Mouse (Mus musculus) embryonic facial prominence, embryonic 10.5 days (tissue): ENCODE measurements around the gene Grhpr. TPM values are rescaled to one million over a fixed set of nuclear protein-coding genes. Genes with fewer than 3 reads are reported as not detected.
A peak's percentile ranks its signal among the peaks of the same experiment; 100 is the strongest.

ENCODE experiments used
- DNase-seq: peaks from one replicate; pipeline ENCODE4 v3.0.0-alpha.2; 2017; ENCODE audit warnings: low spot score
- H3K27ac ChIP-seq: fragments of 300-500 bp; sonication (generic); replicated peaks from 2 replicates; pipeline ENCODE4 v1.5.1; 2016; ENCODE audit warnings: mild to moderate bottlenecking
- H3K27me3 ChIP-seq: fragments of 300-500 bp; sonication (generic); replicated peaks from 2 replicates; pipeline ENCODE4 v1.6.1; 2016; ENCODE audit warnings: low read depth, mild to moderate bottlenecking; ENCODE audit not compliant: poor library complexity, severe bottlenecking
- H3K36me3 ChIP-seq: fragments of 300-500 bp; sonication (generic); replicated peaks from 2 replicates; pipeline ENCODE4 v1.6.1; 2016; ENCODE audit warnings: mild to moderate bottlenecking, moderate library complexity
- H3K4me1 ChIP-seq: fragments of 300-500 bp; sonication (generic); 2 replicates; pipeline ENCODE4 v1.6.1; 2016
- H3K4me3 ChIP-seq: fragments of 300-500 bp; sonication (generic); 2 replicates; pipeline ENCODE4 v1.5.1; 2016; ENCODE audit warnings: mild to moderate bottlenecking, moderate library complexity
- H3K9me3 ChIP-seq: fragments of 300-500 bp; sonication (generic); 2 replicates; pipeline ENCODE4 v1.6.1; 2016; ENCODE audit warnings: mild to moderate bottlenecking
- WGBS: fragments of 180-500 bp; shearing (Covaris S2); methylation state at CpG from one replicate; pipeline ENCODE4 v1.1.7; 2016; 5-methylcytosine and 5-hydroxymethylcytosine counted together
- polyA plus RNA-seq: library from polyadenylated mRNA; unstranded; fragments of >200 nt; fragmentation: Nextera tagmentation; extraction: Ambion mirVana; gene quantifications from 2 replicates; pipeline ENCODE4 v1.2.1, GENCODE M21; 2016

Gene Grhpr
- polyA plus RNA-seq, 1 experiment from 2014 or later: 57.8 TPM

GRCm38 (mm10) chr4:45010806-45011415 is 29.7 kb downstream of the Grhpr start:
- no peaks in the 10 kb centered on the region for H3K9me3 ChIP-seq
- no peaks in the 10 kb centered on the region for H3K27me3 ChIP-seq
- no peak for DNase-seq
- H3K4me1 ChIP-seq: peaks cover 24% of the 10 kb centered on the region
- peaks cover 9% of the 10 kb centered on the region for H3K36me3 ChIP-seq
- peak overlapping the region; percentile 74 for H3K4me3 ChIP-seq
- peak overlapping the region; percentile 93 for H3K27ac ChIP-seq
- WGBS: 13% methylated on average over 11 of the region's 11 CpGs

GRCm38 (mm10) chr4:45011581-45012104 is 30.4 kb downstream of the Grhpr start:
- Histone ChIP-seq H3K4me1 (peaks cover 24% of the 10 kb centered on the region), H3K4me3 (peak overlapping the region; percentile 74), H3K27me3 (no peaks in the 10 kb centered on the region), H3K36me3 (peaks cover 9% of the 10 kb centered on the region), H3K27ac (peak overlapping the region; percentile 93), H3K9me3 (no peaks in the 10 kb centered on the region)
- DNase-seq: no peak
- WGBS: under 1% methylated on average over 31 of the region's 31 CpGs

GRCm38 (mm10) chr4:45012105-45012975 is 31.1 kb downstream of the Grhpr start, which contains the start of gene Zbtb5:
Gene Zbtb5, minus strand, starts transcription at chr4:45012412.
- WGBS: under 1% methylated on average over 63 of the region's 63 CpGs
- DNase-seq: peak; percentile 99
- H3K36me3 ChIP-seq: peaks cover 5% of the 10 kb centered on the region; the same call in 1 of the 2 replicates

GRCm38 (mm10) chr4:45013031-45013431 is 31.8 kb downstream of the Grhpr start:
- Histone ChIP-seq H3K36me3 (no peaks in the 10 kb centered on the region), H3K4me1 (peaks cover 26% of the 10 kb centered on the region), H3K4me3 (peak overlapping the region; percentile 74), H3K27me3 (no peaks in the 10 kb centered on the region), H3K9me3 (no peaks in the 10 kb centered on the region), H3K27ac (peak overlapping the region; percentile 84)
- DNase-seq: no peak
- 2% methylated on average over 13 of the region's 13 CpGs for WGBS

More at GRCm38 (mm10) chr4:45012105-45012975, 31.1 kb downstream of the Grhpr start, which contains the start of gene Zbtb5:
- H3K27ac ChIP-seq: peak within 1 kb of the TSS; percentile 93
- peak within 1 kb of the TSS; percentile 74 for H3K4me3 ChIP-seq
- no peaks in the 10 kb centered on the region for H3K9me3 ChIP-seq
- no peaks in the 10 kb centered on the region for H3K27me3 ChIP-seq
- H3K4me1 ChIP-seq: peaks cover 24% of the 10 kb centered on the region

- Histone ChIP-seq H3K9me3 (no peaks in the 10 kb centered on the region), H3K4me3 (peak overlapping the region; percentile 74), H3K27me3 (no peaks in the 10 kb centered on the region), H3K4me1 (peaks cover 28% of the 10 kb centered on the region), H3K36me3 (no peaks in the 10 kb centered on the region), H3K27ac (peak overlapping the region; percentile 84; the same call in 1 of the 2 replicates)
- DNase-seq: no peak
- WGBS: 6% methylated on average over 2 of the region's 2 CpGs
Measured at GRCm38 (mm10) chr4:45013537-45013936, 32.3 kb downstream of the Grhpr start.

GRCm38 (mm10) chr4:45015615-45016014 is 34.4 kb downstream of the Grhpr start:
- peak; percentile 40 for DNase-seq
- H3K4me3 ChIP-seq: no peak overlapping the region
- H3K4me1 ChIP-seq: peaks cover 36% of the 10 kb centered on the region
- no peak overlapping the region for H3K27ac ChIP-seq
- no peaks in the 10 kb centered on the region for H3K27me3 ChIP-seq
- H3K36me3 ChIP-seq: no peaks in the 10 kb centered on the region
- H3K9me3 ChIP-seq: no peaks in the 10 kb centered on the region
- 16% methylated on average over 3 of the region's 3 CpGs for WGBS

GRCm38 (mm10) chr4:45018452-45018980 is 37.3 kb downstream of the Grhpr start, which contains the start of gene Polr1e:
Gene Polr1e, plus strand, starts transcription at chr4:45018583.
- peak within 1 kb of the TSS; percentile 86 for H3K4me3 ChIP-seq
- H3K4me1 ChIP-seq: peaks cover 27% of the 10 kb centered on the region
- DNase-seq: peak; percentile 93
- H3K9me3 ChIP-seq: no peaks in the 10 kb centered on the region
- WGBS: under 1% methylated on average over 29 of the region's 29 CpGs
- H3K36me3 ChIP-seq: peaks cover 18% of the 10 kb centered on the region
- no peaks in the 10 kb centered on the region for H3K27me3 ChIP-seq
- H3K27ac ChIP-seq: peak within 1 kb of the TSS; percentile 81

- H3K4me1 ChIP-seq: peaks cover 23% of the 10 kb centered on the region
- H3K27ac ChIP-seq: peak overlapping the region; percentile 81
- peak; percentile 21 for DNase-seq
- H3K36me3 ChIP-seq: peaks cover 23% of the 10 kb centered on the region
- H3K27me3 ChIP-seq: no peaks in the 10 kb centered on the region
- peak overlapping the region; percentile 86 for H3K4me3 ChIP-seq
- 2% methylated on average over 14 of the region's 14 CpGs for WGBS
- H3K9me3 ChIP-seq: no peaks in the 10 kb centered on the region
Measured at GRCm38 (mm10) chr4:45019009-45019408, 37.8 kb downstream of the Grhpr start.

GRCm38 (mm10) chr4:45026459-45026858 is 45.3 kb downstream of the Grhpr start:
- Histone ChIP-seq H3K9me3 (no peaks in the 10 kb centered on the region), H3K27ac (no peak overlapping the region), H3K36me3 (peaks cover 91% of the 10 kb centered on the region), H3K4me1 (no peaks in the 10 kb centered on the region), H3K27me3 (no peaks in the 10 kb centered on the region), H3K4me3 (no peak overlapping the region)
- DNase-seq: no peak
- 91% methylated on average over 4 of the region's 4 CpGs for WGBS

GRCm38 (mm10) chr4:45032586-45032985 is 51.4 kb downstream of the Grhpr start:
- Histone ChIP-seq H3K36me3 (peaks cover 96% of the 10 kb centered on the region), H3K4me3 (no peak overlapping the region), H3K9me3 (no peaks in the 10 kb centered on the region), H3K27me3 (no peaks in the 10 kb centered on the region), H3K4me1 (no peaks in the 10 kb centered on the region), H3K27ac (no peak overlapping the region)
- 92% methylated on average over 9 of the region's 9 CpGs for WGBS
- no peak for DNase-seq

- WGBS: 82% methylated on average over 16 of the region's 16 CpGs
- Histone ChIP-seq H3K27me3 (no peaks in the 10 kb centered on the region), H3K4me1 (no peaks in the 10 kb centered on the region), H3K27ac (no peak overlapping the region), H3K4me3 (no peak overlapping the region), H3K9me3 (no peaks in the 10 kb centered on the region), H3K36me3 (peaks cover 83% of the 10 kb centered on the region)
- DNase-seq: no peak
Measured at GRCm38 (mm10) chr4:45034693-45035628, 53.8 kb downstream of the Grhpr start.
